Comparison of ENCODE assay signal across 9 mouse cellular contexts in the genomic region with DNA sequence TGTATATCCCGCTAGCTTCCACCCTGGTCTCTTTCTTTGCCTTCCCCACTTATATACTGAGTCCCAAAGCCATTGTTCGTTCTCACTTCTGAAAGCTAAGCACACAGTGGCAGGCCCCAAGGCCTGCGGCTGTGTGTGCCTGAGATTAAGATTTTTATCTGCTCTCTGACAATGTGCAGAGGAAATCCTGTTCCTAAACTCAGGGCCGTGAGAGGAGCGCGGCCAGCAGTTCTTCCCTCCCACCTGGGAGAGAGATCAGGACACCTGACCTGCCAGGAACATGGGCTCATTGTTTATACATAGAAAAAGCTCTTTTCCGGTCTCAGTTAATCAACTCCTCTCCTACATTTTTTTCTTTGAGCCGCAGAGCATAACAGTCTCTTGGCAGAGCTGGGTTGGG. TPM values are rescaled to one million over a fixed set of nuclear protein-coding genes. Genes with fewer than 3 reads are reported as not detected.
DNase-seq lines count a peak whose midpoint lies in the region; ATAC-seq lines count a peak whose summit lies in the region.
"Had no signal": no experiment of that assay in that cellular context is flagged by ENCODE, and none has a peak within 500 bp of the region (broad histone marks: within the 10 kb centered on the region; RNA-seq: fewer than 3 reads in every experiment).

No protein-coding gene starts in this region.

- no peaks in the 10 kb centered on the region for H3K27me3 ChIP-seq in lung, embryonic 16.5 days (ENCODE audit: control insufficient read depth, insufficient read depth, low read depth, low read length)
- no peaks in the 10 kb centered on the region for H3K27me3 ChIP-seq in forebrain, embryonic 16.5 days (replicated peaks; ENCODE audit: control insufficient read depth, insufficient read depth, low read length)
- H3K27me3 ChIP-seq in hindbrain, embryonic 13.5 days: no peaks in the 10 kb centered on the region
- no peaks in the 10 kb centered on the region for H3K27me3 ChIP-seq in forebrain, embryonic 12.5 days
- H3K27me3 ChIP-seq: limb, embryonic 13.5 days had no signal

- 18% methylated on average over 8 of the region's 8 CpGs for WGBS in lung, embryonic 16.5 days
- WGBS in forebrain, embryonic 16.5 days: 60% methylated on average over 8 of the region's 8 CpGs
- 73% methylated on average over 8 of the region's 8 CpGs for WGBS in hindbrain, embryonic 13.5 days
- WGBS in forebrain, embryonic 12.5 days: 50% methylated on average over 8 of the region's 8 CpGs

- H3K9me3 ChIP-seq in lung, embryonic 16.5 days (ENCODE audit: control insufficient read depth, low read length): no peaks in the 10 kb centered on the region
- H3K9me3 ChIP-seq in forebrain, embryonic 16.5 days (ENCODE audit: control insufficient read depth, low read length): no peaks in the 10 kb centered on the region
- H3K9me3 ChIP-seq in hindbrain, embryonic 13.5 days: no peaks in the 10 kb centered on the region
- no peaks in the 10 kb centered on the region for H3K9me3 ChIP-seq in forebrain, embryonic 12.5 days
- H3K9me3 ChIP-seq: limb, embryonic 13.5 days had no signal

- H3K4me2 ChIP-seq in lung, embryonic 16.5 days (ENCODE audit: low read depth, low read length): no peak overlapping the region
- H3K4me2 ChIP-seq in forebrain, embryonic 16.5 days (ENCODE audit: low read length): no peak overlapping the region
- H3K4me2 ChIP-seq in hindbrain, embryonic 13.5 days: no peak overlapping the region
- H3K4me2 ChIP-seq in forebrain, embryonic 12.5 days: no peak overlapping the region
- H3K4me2 ChIP-seq: limb, embryonic 13.5 days had no signal

- peak overlapping the region; percentile 98 for H3K27ac ChIP-seq in brown adipose tissue, adult 24 weeks (replicated peaks; ENCODE audit: low read depth, low read length)
- peak overlapping the region; percentile 50 for H3K27ac ChIP-seq in lung, embryonic 16.5 days (ENCODE audit: low read length)
- H3K27ac ChIP-seq in forebrain, embryonic 16.5 days (ENCODE audit: low read length): no peak overlapping the region
- H3K27ac ChIP-seq in hindbrain, embryonic 13.5 days: no peak overlapping the region
- no peak overlapping the region for H3K27ac ChIP-seq in forebrain, embryonic 12.5 days

- H3K4me3 ChIP-seq in brown adipose tissue, adult 24 weeks (ENCODE audit: insufficient read depth, low read depth, low read length): peak overlapping the region; percentile 40
- H3K4me3 ChIP-seq in lung, embryonic 16.5 days (ENCODE audit: low read length): no peak overlapping the region
- H3K4me3 ChIP-seq in forebrain, embryonic 16.5 days (replicated peaks; ENCODE audit: low read length): no peak overlapping the region
- H3K4me3 ChIP-seq in hindbrain, embryonic 13.5 days: no peak overlapping the region
- no peak overlapping the region for H3K4me3 ChIP-seq in forebrain, embryonic 12.5 days (replicated peaks)
- H3K4me3 ChIP-seq: limb, embryonic 13.5 days had no signal

- H3K9ac ChIP-seq in lung, embryonic 16.5 days (ENCODE audit: low read length): 0 out of 2 replicates have a peak overlapping the region, but pooled peaks have one; percentile 25
- H3K9ac ChIP-seq in forebrain, embryonic 16.5 days (replicated peaks; ENCODE audit: low read depth, low read length): no peak overlapping the region
- no peak overlapping the region for H3K9ac ChIP-seq in hindbrain, embryonic 13.5 days
- H3K9ac ChIP-seq in forebrain, embryonic 12.5 days: no peak overlapping the region
- H3K9ac ChIP-seq: limb, embryonic 13.5 days had no signal

- no peaks in the 10 kb centered on the region for H3K36me3 ChIP-seq in lung, embryonic 16.5 days (ENCODE audit: control insufficient read depth, insufficient read depth, low read length)
- no peaks in the 10 kb centered on the region for H3K36me3 ChIP-seq in forebrain, embryonic 16.5 days (ENCODE audit: control insufficient read depth, insufficient read depth)
- no peaks in the 10 kb centered on the region for H3K36me3 ChIP-seq in hindbrain, embryonic 13.5 days
- no peaks in the 10 kb centered on the region for H3K36me3 ChIP-seq in forebrain, embryonic 12.5 days (replicated peaks)
- H3K36me3 ChIP-seq: limb, embryonic 13.5 days had no signal

- DNase-seq in CD4-positive, CD25-positive, alpha-beta regulatory T cell, adult 2 months (ENCODE audit: low read depth, low spot score): peak; percentile 66
- DNase-seq in induced T-regulatory cell, adult 2 months (ENCODE audit: low read depth): peak; percentile 79
- DNase-seq in layer of hippocampus, postnatal 14 days (ENCODE audit: low spot score in 2 of 2): no peak

- peaks cover 66% of the 10 kb centered on the region for H3K4me1 ChIP-seq in brown adipose tissue, adult 24 weeks (ENCODE audit: control insufficient read depth, insufficient read depth, insufficient read length, low read length)
- H3K4me1 ChIP-seq in lung, embryonic 16.5 days (replicated peaks; ENCODE audit: control insufficient read depth, insufficient read depth, low read length): peaks cover 26% of the 10 kb centered on the region
- H3K4me1 ChIP-seq in forebrain, embryonic 16.5 days (replicated peaks; ENCODE audit: control insufficient read depth, insufficient read depth, low read length): no peaks in the 10 kb centered on the region
- H3K4me1 ChIP-seq in hindbrain, embryonic 13.5 days (replicated peaks): 0 out of 2 replicates have a peak, but pooled peaks cover 4% of the 10 kb centered on the region
- no peaks in the 10 kb centered on the region for H3K4me1 ChIP-seq in forebrain, embryonic 12.5 days

- peak; percentile 80 for ATAC-seq in lung, embryonic 16.5 days (ENCODE audit: low read depth)
- no peak for ATAC-seq in forebrain, embryonic 16.5 days
- no peak for ATAC-seq in hindbrain, embryonic 13.5 days (ENCODE audit: low FRiP score)
- no peak for ATAC-seq in forebrain, embryonic 12.5 days (ENCODE audit: low FRiP score)

RNA-seq across cellular contexts. Expression of gene Fli1, which starts 36.5 kb away (rescaled TPM):
- polyA plus RNA-seq in brown adipose tissue, adult 24 weeks (2012; ENCODE audit: insufficient read depth, insufficient read length, missing spikeins): 11.7 and 19.1 TPM in 2 replicates
- polyA plus RNA-seq in lung, embryonic 16.5 days (2015; fragmentation: Nextera tagmentation; extraction: Ambion mirVana): 32.8 and 34.9 TPM in 2 replicates
- total RNA-seq in layer of hippocampus, postnatal 14 days (2021): 1 to 10 TPM; 6.1 to 6.7 TPM
- polyA plus RNA-seq in forebrain, embryonic 16.5 days (2015; fragmentation: Nextera tagmentation; extraction: Ambion mirVana): 7.3 and 7.8 TPM in 2 replicates
- polyA plus RNA-seq in hindbrain, embryonic 13.5 days (2015; fragmentation: Nextera tagmentation; extraction: Ambion mirVana): 8.7 and 9.3 TPM in 2 replicates
- 9.4 and 9.8 TPM in 2 replicates for polyA plus RNA-seq in forebrain, embryonic 12.5 days (2016; fragmentation: Nextera tagmentation; extraction: Ambion mirVana)

Comparison
In these comparisons a context has a peak if more than half of its experiments do, and no peak if none do; other contexts are left out.
1. DNase-seq: peak in CD4-positive, CD25-positive, alpha-beta regulatory T cell, adult 2 months (single experiment) and induced T-regulatory cell, adult 2 months (single experiment); none in layer of hippocampus, postnatal 14 days (0 of 2).
2. H3K27ac ChIP-seq: peak in brown adipose tissue, adult 24 weeks (single experiment) and lung, embryonic 16.5 days (single experiment); none in forebrain, embryonic 16.5 days (single experiment), hindbrain, embryonic 13.5 days (single experiment) and forebrain, embryonic 12.5 days (single experiment).